Mouse (Mus musculus) liver, adult 2 months (tissue): Measurements from ENCODE around the gene Olfr331. TPM values are rescaled to one million over a fixed set of nuclear protein-coding genes. Genes with fewer than 3 reads are reported as not detected.
A peak's percentile ranks its signal among the peaks of the same experiment; 100 is the strongest.
"Not testable (repeated sequence)": the region's sequence is repeated elsewhere in the genome, so short reads cannot be mapped to it uniquely, and the experiment has no call there.

ENCODE experiments used
- DNase-seq: peaks from one replicate; pipeline ENCODE4 v3.0.0-alpha.2; 2011; ENCODE audit warnings: low read depth, low spot score; ENCODE audit errors: extremely low read depth
- H3K27ac ChIP-seq: fragments of 200-500 bp; replicated peaks from 2 replicates; pipeline ENCODE4 v1.5.1; 2012; ENCODE audit warnings: low read depth, mild to moderate bottlenecking, control low read depth, inconsistent platforms, low read length; ENCODE audit not compliant: insufficient read depth
- H3K27me3 ChIP-seq: fragments of 200-500 bp; 2 replicates; pipeline ENCODE4 v1.6.1; 2012; ENCODE audit warnings: mild to moderate bottlenecking, moderate library complexity, low read length, inconsistent platforms; ENCODE audit not compliant: control insufficient read depth, insufficient read depth
- H3K36me3 ChIP-seq: fragments of 200-500 bp; 2 replicates; pipeline ENCODE4 v1.6.1; 2012; ENCODE audit warnings: low read length, inconsistent platforms; ENCODE audit not compliant: control insufficient read depth, insufficient read depth
- H3K4me1 ChIP-seq: fragments of 200-500 bp; 2 replicates; pipeline ENCODE4 v1.6.1; 2011; ENCODE audit warnings: low read length; ENCODE audit not compliant: control insufficient read depth, insufficient read depth
- H3K4me3 ChIP-seq: fragments of 200-500 bp; 2 replicates; pipeline ENCODE4 v1.5.1; 2011; ENCODE audit warnings: low read depth, mild to moderate bottlenecking, control low read depth, low read length, moderate library complexity; ENCODE audit not compliant: insufficient read depth
- H3K79me2 ChIP-seq: fragments of 200-500 bp; 2 replicates; pipeline ENCODE4 v1.6.1; 2012; ENCODE audit warnings: inconsistent platforms, mild to moderate bottlenecking, low read length, moderate library complexity; ENCODE audit not compliant: control insufficient read depth, insufficient read depth
- H3K9ac ChIP-seq: fragments of 200-500 bp; 2 replicates; pipeline ENCODE4 v1.6.1; 2012; ENCODE audit warnings: low read depth, mild to moderate bottlenecking, control low read depth, inconsistent platforms, low read length
- CTCF ChIP-seq: fragments of 200-500 bp; IDR thresholded peaks from 2 replicates; pipeline ENCODE4 v1.5.1; 2011; ENCODE audit warnings: low read depth, low read length, control low read depth
- POLR2A ChIP-seq: fragments of 200-500 bp; IDR thresholded peaks from 2 replicates; pipeline ENCODE4 v1.6.1; 2011; ENCODE audit warnings: low read length, control low read depth; ENCODE audit not compliant: insufficient read depth; ENCODE audit errors: extremely low read depth
- WGBS: fragments of 180-500 bp; shearing (Covaris S2); methylation state at CpG from one replicate; pipeline ENCODE4 v1.1.7; 2018; 5-methylcytosine and 5-hydroxymethylcytosine counted together
- polyA plus RNA-seq: library from polyadenylated mRNA; depleted of rRNA; stranded (reverse); fragments of >200 nt; gene quantifications from 2 replicates; pipeline ENCODE4 v1.2.3, GENCODE M21; 2012; rRNA removed
- total RNA-seq: library from RNA; depleted of rRNA; stranded (reverse); fragments of >200 nt; gene quantifications from 2 replicates; pipeline ENCODE4 v1.2.3, GENCODE M21; 2014; rRNA removed

The Olfr331 gene
- total RNA-seq (not detected in 2 replicates), polyA plus RNA-seq (not detected in 2 replicates)

DNA sequence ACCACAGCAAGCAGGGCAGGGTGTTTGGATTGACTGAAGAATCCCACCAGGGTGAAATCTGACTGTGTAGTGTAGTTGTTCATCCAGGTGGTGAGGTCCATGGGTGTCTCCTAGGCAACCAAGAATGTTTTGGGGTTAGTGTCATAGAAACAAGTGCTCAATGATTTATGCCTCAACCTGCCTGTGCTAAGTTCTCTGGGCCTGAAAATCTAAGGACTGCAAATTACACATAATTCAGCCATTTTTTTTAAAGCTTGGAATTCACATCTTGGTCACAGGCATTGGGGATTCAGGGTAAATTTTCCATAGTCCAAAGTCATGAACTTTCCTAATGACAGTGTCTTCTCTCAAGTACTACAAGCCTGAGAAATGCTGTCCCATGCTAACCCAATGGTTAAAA is at the start of gene Olfr331:
Gene Olfr331 (minus strand): TSS at position 101 of the 400 bp plus-strand sequence.
- DNase-seq, H3K4me1 ChIP-seq, H3K79me2 ChIP-seq, H3K9ac ChIP-seq, H3K4me3 ChIP-seq, H3K36me3 ChIP-seq, H3K27me3 ChIP-seq, H3K27ac ChIP-seq: not testable (repeated sequence)

DNA sequence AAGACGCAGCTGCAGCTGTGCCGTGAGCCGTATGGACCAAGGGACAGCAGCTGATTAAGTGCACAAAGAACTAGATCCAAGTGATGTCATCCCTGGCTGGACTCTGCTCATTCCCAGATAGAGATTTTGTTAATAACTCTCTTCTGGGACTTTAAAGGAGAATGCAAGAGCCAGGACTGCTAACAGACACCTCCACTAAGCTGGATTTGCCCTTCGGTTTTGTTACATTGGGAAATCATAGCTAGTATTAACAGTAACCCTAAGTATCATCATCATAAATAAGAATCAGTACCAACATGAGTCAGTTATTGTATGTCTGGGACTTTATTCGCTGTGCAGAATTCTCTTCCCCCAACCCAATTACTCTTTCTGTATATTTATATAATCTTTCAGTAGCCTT is 44.0 kb upstream of the Olfr331 start, which contains the start of gene Olfr329-ps:
Gene Olfr329-ps (minus strand): TSS at position 101 of the 400 bp plus-strand sequence.
- no peak within 1 kb of the TSS for H3K27ac ChIP-seq
- no peaks in the 10 kb centered on the region for H3K79me2 ChIP-seq
- 70% methylated on average over 5 of the region's 5 CpGs for WGBS
- TF ChIP-seq CTCF (no peak), POLR2A (no peak)
- H3K36me3 ChIP-seq = no peaks in the 10 kb centered on the region
- no peaks in the 10 kb centered on the region for H3K27me3 ChIP-seq
- H3K4me1 ChIP-seq = peaks cover 3% of the 10 kb centered on the region; the same call in 1 of the 2 replicates
- no peak within 1 kb of the TSS for H3K9ac ChIP-seq
- peak; percentile 4 for DNase-seq
- H3K4me3 ChIP-seq = no peak within 1 kb of the TSS

DNA sequence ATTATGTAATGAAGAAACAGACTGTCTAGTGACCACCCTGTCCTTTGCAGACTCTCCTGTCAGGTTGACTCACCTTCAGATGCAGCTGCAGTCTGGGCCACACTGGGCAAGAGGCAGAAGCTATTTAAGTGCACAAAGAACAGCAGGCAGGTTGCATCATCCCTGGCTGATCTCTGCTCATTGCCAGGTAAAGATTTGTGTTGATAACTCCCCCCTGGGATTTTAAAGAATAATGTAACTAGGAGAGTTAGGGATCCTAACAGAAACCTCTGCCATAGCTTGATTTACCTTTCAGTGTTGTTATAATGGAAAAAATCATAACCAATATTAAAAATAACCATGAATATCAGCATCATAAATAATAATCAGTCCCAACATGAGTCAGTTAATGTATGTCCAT is 32.4 kb upstream of the Olfr331 start, which contains the start of gene Olfr330:
Gene Olfr330 (minus strand): TSS at position 101 of the 400 bp plus-strand sequence.
- not testable (repeated sequence) for H3K4me1 ChIP-seq, H3K36me3 ChIP-seq, H3K9ac ChIP-seq, DNase-seq, H3K79me2 ChIP-seq, H3K27me3 ChIP-seq, H3K4me3 ChIP-seq, H3K27ac ChIP-seq

DNA sequence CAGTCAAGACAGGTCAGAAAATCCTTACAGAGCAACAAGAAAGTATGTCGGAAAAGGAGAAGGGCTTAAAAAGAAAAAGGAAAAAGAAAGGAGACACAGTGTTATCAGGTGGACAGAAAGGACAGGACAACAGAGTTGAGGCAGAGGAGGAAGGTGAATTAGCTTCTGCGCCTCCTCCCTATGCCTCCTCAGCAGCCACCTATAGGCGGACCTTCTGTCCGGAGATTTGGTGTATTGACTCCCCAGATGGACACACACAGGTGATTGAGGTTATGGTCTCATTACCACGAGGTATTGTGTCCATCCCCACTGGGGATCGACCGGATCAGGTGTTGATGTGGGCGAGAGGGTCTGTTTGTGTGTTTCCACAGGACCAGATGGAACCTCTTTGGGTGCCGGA is 17.4 kb upstream of the Olfr331 start:
- H3K79me2 ChIP-seq, DNase-seq: not testable (repeated sequence)

DNA sequence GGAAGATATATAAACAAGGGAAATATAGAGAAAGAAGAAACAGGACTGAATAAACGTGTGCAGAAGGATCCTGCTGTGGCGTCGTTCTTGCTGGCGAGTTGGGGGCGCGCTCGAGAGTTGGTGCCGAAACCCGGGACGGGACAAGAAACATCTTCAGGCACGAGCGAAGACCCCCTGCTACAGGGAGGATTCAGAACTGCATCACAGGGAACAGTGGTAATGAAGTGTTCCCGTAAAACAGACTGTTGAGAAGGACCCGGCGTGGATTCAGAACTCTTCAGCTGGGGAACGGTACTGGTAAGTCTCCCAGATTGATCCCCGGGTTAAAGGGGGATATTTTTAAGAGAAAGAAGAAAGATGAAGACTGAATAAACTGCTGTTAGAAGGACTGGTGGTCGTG is 16.5 kb upstream of the Olfr331 start:
- not testable (repeated sequence) for H3K27ac ChIP-seq, H3K4me3 ChIP-seq, H3K36me3 ChIP-seq, DNase-seq, H3K27me3 ChIP-seq, H3K9ac ChIP-seq, H3K79me2 ChIP-seq, H3K4me1 ChIP-seq
- WGBS = 95% methylated on average over 18 of the region's 18 CpGs

More for the DNA sequence above, 17.4 kb upstream of the Olfr331 start:
- not testable (repeated sequence) for H3K9ac ChIP-seq, H3K4me3 ChIP-seq, H3K27ac ChIP-seq, H3K36me3 ChIP-seq, H3K4me1 ChIP-seq, H3K27me3 ChIP-seq
- 93% methylated on average over 7 of the region's 9 CpGs for WGBS

DNA sequence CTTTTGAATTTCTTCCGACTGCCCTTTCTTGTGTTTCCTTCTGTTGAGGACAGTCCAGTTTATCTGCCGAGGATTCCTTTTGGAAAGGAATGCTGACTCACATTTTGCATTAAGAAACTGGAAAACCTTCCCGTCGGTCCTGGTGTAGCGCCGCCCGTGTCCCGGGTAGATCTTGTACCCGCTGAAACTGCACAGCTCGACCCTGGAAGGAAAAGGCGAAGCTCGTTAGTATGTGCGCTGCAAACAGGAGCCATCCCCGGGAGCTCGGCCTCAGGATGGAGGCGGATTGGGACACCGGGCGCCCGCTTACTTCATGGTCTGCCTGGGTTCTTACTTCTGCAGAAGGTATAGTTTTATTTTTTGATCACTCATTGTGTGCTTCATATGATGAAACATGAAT is 6.7 kb upstream of the Olfr331 start:
- H3K27me3 ChIP-seq, H3K79me2 ChIP-seq, H3K36me3 ChIP-seq, DNase-seq, H3K4me3 ChIP-seq, H3K9ac ChIP-seq, H3K4me1 ChIP-seq, H3K27ac ChIP-seq: not testable (repeated sequence)
- WGBS = 81% methylated on average over 19 of the region's 19 CpGs

DNA sequence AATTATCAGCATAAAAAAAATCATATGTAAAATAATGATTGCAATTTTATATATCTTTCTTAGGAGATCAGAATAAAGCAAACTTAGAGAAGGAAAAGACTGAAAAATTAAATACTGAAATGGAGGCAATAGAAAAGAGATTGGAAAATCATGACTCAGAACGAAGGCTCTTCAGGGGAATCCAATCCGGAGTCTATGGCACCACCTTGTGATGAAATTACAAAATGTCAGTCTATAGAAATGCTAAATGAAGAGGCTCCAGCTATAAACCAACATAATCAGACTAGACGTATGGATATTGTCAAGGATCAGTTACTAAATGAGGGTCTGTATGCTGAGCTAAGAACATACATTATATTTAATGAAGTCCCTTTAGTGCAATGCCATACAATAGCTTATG is 3.1 kb downstream of the Olfr331 start:
- no peaks in the 10 kb centered on the region for H3K36me3 ChIP-seq
- TF ChIP-seq CTCF (no peak), POLR2A (no peak)
- H3K27me3 ChIP-seq = no peaks in the 10 kb centered on the region
- no peak for DNase-seq
- no peak overlapping the region for H3K4me3 ChIP-seq
- no peaks in the 10 kb centered on the region for H3K79me2 ChIP-seq
- 51% methylated on average over 3 of the region's 3 CpGs for WGBS
- no peak overlapping the region for H3K9ac ChIP-seq
- no peak overlapping the region for H3K27ac ChIP-seq
- H3K4me1 ChIP-seq = no peaks in the 10 kb centered on the region
